Mouse (Mus musculus): ENCODE results near the gene Tapbp. TPM values are rescaled to one million over a fixed set of nuclear protein-coding genes. Genes with fewer than 3 reads are reported as not detected.
"Not testable (repeated sequence)": the region's sequence is repeated elsewhere in the genome, so short reads cannot be mapped to it uniquely, and the experiment has no call there.

Tapbp gene
- polyA plus RNA-seq, 1 experiment from 2014 or later = 30.1 TPM

GRCm38 (mm10) chr17:33893011-33893410 lies 22.7 kb upstream of the Tapbp start:
- not testable (repeated sequence) for H3K27ac ChIP-seq; H3K4me3 ChIP-seq; H3K27me3 ChIP-seq (replicated peaks); ATAC-seq; H3K9me3 ChIP-seq (replicated peaks); H3K4me2 ChIP-seq; H3K9ac ChIP-seq; H3K36me3 ChIP-seq
- 66% methylated on average over 4 of the region's 4 CpGs for WGBS (ENCODE audit: insufficient replicate concordance)
- H3K4me1 ChIP-seq = peaks cover 27% of the 10 kb centered on the region

- peaks cover 52% of the 10 kb centered on the region for H3K4me1 ChIP-seq
- H3K9ac ChIP-seq = no peak overlapping the region
- WGBS (ENCODE audit: insufficient replicate concordance) = 14% methylated on average over 6 of the region's 6 CpGs
- H3K9me3 ChIP-seq (replicated peaks) = no peaks in the 10 kb centered on the region
- H3K27ac ChIP-seq = peak overlapping the region; percentile 52
- no peaks in the 10 kb centered on the region for H3K27me3 ChIP-seq (replicated peaks)
- no peak overlapping the region for H3K4me2 ChIP-seq
- ATAC-seq = no peak
- no peaks in the 10 kb centered on the region for H3K36me3 ChIP-seq
- no peak overlapping the region for H3K4me3 ChIP-seq
Measured at GRCm38 (mm10) chr17:33897114-33897794, 18.4 kb upstream of the Tapbp start.

GRCm38 (mm10) chr17:33898193-33898592 lies 17.5 kb upstream of the Tapbp start:
- H3K4me3 ChIP-seq; H3K9ac ChIP-seq; H3K27me3 ChIP-seq (replicated peaks); H3K36me3 ChIP-seq; H3K4me2 ChIP-seq; H3K9me3 ChIP-seq (replicated peaks); ATAC-seq: not testable (repeated sequence)
- Histone ChIP-seq H3K4me1 (peaks cover 61% of the 10 kb centered on the region), H3K27ac (peak overlapping the region; percentile 91)
- 72% methylated on average over 4 of the region's 4 CpGs for WGBS (ENCODE audit: insufficient replicate concordance)

- H3K36me3 ChIP-seq = no peaks in the 10 kb centered on the region
- 20% methylated on average over 4 of the region's 4 CpGs for WGBS (ENCODE audit: insufficient replicate concordance)
- ATAC-seq = peak; percentile 80
- no peak overlapping the region for H3K4me3 ChIP-seq
- H3K27me3 ChIP-seq (replicated peaks) = no peaks in the 10 kb centered on the region
- H3K4me1 ChIP-seq = peaks cover 75% of the 10 kb centered on the region
- peak overlapping the region; percentile 46 for H3K9ac ChIP-seq
- peak overlapping the region; percentile 35 for H3K4me2 ChIP-seq
- H3K27ac ChIP-seq = peak overlapping the region; percentile 91
- H3K9me3 ChIP-seq (replicated peaks) = no peaks in the 10 kb centered on the region
Measured at GRCm38 (mm10) chr17:33899642-33900041, 16.1 kb upstream of the Tapbp start.

GRCm38 (mm10) chr17:33900281-33900988 lies 15.3 kb upstream of the Tapbp start:
- Histone ChIP-seq H3K9me3 (replicated peaks) (no peaks in the 10 kb centered on the region), H3K27ac (peak overlapping the region; percentile 91), H3K4me1 (peaks cover 81% of the 10 kb centered on the region), H3K36me3 (no peaks in the 10 kb centered on the region), H3K27me3 (replicated peaks) (no peaks in the 10 kb centered on the region), H3K9ac (peak overlapping the region; percentile 46), H3K4me2 (peak overlapping the region; percentile 35), H3K4me3 (no peak overlapping the region)
- peak; percentile 35 for ATAC-seq
- 58% methylated on average over 7 of the region's 7 CpGs for WGBS (ENCODE audit: insufficient replicate concordance)

GRCm38 (mm10) chr17:33900989-33901314 lies 14.7 kb upstream of the Tapbp start:
- 78% methylated on average over 4 of the region's 4 CpGs for WGBS (ENCODE audit: insufficient replicate concordance)
- peaks cover 81% of the 10 kb centered on the region for H3K4me1 ChIP-seq

GRCm38 (mm10) chr17:33901653-33902052 lies 14.0 kb upstream of the Tapbp start:
- H3K4me1 ChIP-seq = peaks cover 81% of the 10 kb centered on the region
- no peak for ATAC-seq
- H3K27ac ChIP-seq = peak overlapping the region; percentile 59
- 67% methylated on average over 4 of the region's 4 CpGs for WGBS (ENCODE audit: insufficient replicate concordance)
- H3K36me3 ChIP-seq = no peaks in the 10 kb centered on the region
- no peak overlapping the region for H3K9ac ChIP-seq
- no peak overlapping the region for H3K4me2 ChIP-seq
- no peak overlapping the region for H3K4me3 ChIP-seq
- no peaks in the 10 kb centered on the region for H3K27me3 ChIP-seq (replicated peaks)
- H3K9me3 ChIP-seq (replicated peaks) = no peaks in the 10 kb centered on the region

More at GRCm38 (mm10) chr17:33900989-33901314, 14.7 kb upstream of the Tapbp start:
- no peak for ATAC-seq
- Histone ChIP-seq H3K9ac (no peak overlapping the region), H3K27ac (peak overlapping the region; percentile 91), H3K4me2 (no peak overlapping the region), H3K36me3 (no peaks in the 10 kb centered on the region), H3K4me3 (no peak overlapping the region), H3K9me3 (replicated peaks) (no peaks in the 10 kb centered on the region), H3K27me3 (replicated peaks) (no peaks in the 10 kb centered on the region)

GRCm38 (mm10) chr17:33902079-33902478 lies 13.6 kb upstream of the Tapbp start:
- ATAC-seq = no peak
- no peaks in the 10 kb centered on the region for H3K36me3 ChIP-seq
- peak overlapping the region; percentile 59 for H3K27ac ChIP-seq
- no peak overlapping the region for H3K4me3 ChIP-seq
- H3K9ac ChIP-seq = 0 out of 2 replicates have a peak overlapping the region, but pooled peaks have one; percentile 9
- H3K9me3 ChIP-seq (replicated peaks) = no peaks in the 10 kb centered on the region
- peaks cover 81% of the 10 kb centered on the region for H3K4me1 ChIP-seq
- WGBS (ENCODE audit: insufficient replicate concordance) = 65% methylated on average over 4 of the region's 4 CpGs
- no peaks in the 10 kb centered on the region for H3K27me3 ChIP-seq (replicated peaks)
- peak overlapping the region; percentile 37 for H3K4me2 ChIP-seq

DNA sequence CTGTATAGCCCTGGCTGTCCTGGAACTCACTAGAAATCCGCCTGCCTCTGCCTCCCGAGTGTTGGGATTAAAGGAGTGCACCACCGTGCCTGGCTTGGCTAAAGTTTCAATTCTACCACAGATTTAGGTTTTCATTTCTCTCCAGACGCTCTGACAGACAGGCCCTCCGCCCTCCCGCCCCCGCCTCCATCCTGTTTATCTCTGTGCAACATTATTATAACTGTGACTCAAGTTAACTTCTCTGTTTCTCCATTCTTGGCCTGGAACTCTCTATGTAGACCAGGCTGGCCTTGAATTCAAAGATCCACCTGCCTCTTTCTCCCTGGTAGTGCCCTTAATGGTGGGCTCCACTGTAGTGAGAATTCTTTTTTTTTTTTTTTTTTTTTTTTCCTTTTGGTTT lies 13.2 kb upstream of the Tapbp start:
- no peaks in the 10 kb centered on the region for H3K27me3 ChIP-seq (replicated peaks)
- ATAC-seq = no peak
- no peaks in the 10 kb centered on the region for H3K36me3 ChIP-seq
- H3K9me3 ChIP-seq (replicated peaks) = no peaks in the 10 kb centered on the region
- 19% methylated on average over 7 of the region's 7 CpGs for WGBS (ENCODE audit: insufficient replicate concordance)
- peak overlapping the region; percentile 70 for H3K27ac ChIP-seq
- peak overlapping the region; percentile 37 for H3K4me2 ChIP-seq
- H3K4me1 ChIP-seq = peaks cover 82% of the 10 kb centered on the region
- H3K9ac ChIP-seq = no peak overlapping the region; the same call in 1 of the 2 replicates
- no peak overlapping the region for H3K4me3 ChIP-seq

DNA sequence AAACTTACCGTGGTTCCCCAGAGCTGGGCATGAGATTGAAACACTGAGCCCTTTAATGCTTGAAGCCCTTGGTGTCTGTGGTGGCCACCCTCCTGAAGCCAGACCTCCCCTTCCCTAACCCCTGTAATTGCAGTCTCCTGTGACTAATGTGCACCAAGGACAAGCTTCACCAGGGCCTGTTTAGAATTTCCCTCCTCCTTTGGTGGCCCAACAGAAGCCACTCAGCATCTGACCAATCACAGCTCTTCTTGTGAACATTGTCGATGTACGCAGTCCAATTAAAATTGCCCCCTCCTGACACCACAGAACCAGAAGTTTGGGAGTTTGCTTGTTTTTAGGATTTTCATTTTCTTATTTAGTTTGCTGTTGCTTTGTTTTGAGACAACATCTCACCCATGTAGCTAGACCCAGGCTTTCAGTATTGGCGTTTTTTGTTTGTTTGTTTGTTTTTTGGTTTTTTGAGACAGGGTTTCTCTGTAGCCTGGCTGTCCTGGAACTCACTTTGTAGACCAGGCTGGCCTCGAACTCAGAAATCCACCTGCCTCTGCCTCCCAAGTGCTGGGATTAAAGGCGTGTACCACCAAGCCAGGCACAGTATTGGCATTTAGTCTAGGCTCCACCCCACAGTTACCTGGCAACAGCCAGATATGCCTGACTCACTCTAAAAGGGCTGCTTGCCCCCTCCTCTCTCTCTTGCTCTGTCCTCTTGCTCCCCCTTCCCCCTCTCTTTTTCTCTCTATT lies 11.6 kb upstream of the Tapbp start:
- H3K4me3 ChIP-seq; H3K9ac ChIP-seq; H3K27me3 ChIP-seq (replicated peaks); H3K36me3 ChIP-seq; H3K9me3 ChIP-seq (replicated peaks); H3K4me2 ChIP-seq; ATAC-seq: not testable (repeated sequence)
- Histone ChIP-seq H3K27ac (peak overlapping the region; percentile 70), H3K4me1 (peaks cover 79% of the 10 kb centered on the region)
- 61% methylated on average over 6 of the region's 6 CpGs for WGBS (ENCODE audit: insufficient replicate concordance)

DNA sequence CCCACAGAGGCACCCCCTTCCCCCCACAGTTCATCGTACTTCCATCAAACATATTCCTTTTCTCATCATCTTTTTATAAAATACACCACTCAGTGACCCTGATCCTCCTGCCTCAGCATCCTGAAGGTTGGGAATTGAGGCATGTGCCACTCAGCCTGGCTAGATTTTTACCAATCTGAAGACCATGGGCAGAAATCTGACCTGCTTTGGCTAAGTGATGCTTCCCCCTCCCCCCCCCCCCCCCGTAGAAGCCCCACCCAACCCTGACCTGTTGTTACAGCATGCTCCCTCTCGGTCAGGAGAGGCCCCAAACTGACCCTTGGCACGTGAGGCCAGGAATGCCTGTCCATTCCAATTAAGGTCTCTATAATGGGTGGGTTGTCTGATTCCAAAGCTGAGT lies 10.9 kb upstream of the Tapbp start, which contains the start of gene Platr17:
Platr17 (plus strand) TSS at position 301 of the 400 bp plus-strand sequence.
- not testable (repeated sequence) for H3K9me3 ChIP-seq (replicated peaks); H3K27me3 ChIP-seq (replicated peaks); H3K4me3 ChIP-seq; H3K9ac ChIP-seq; ATAC-seq; H3K36me3 ChIP-seq
- Histone ChIP-seq H3K4me1 (peaks cover 72% of the 10 kb centered on the region), H3K4me2 (peak within 1 kb of the TSS; percentile 20; the same call in 1 of the 2 replicates), H3K27ac (peak within 1 kb of the TSS; percentile 70)
- 29% methylated on average over 4 of the region's 4 CpGs for WGBS (ENCODE audit: insufficient replicate concordance)
